Mouse (Mus musculus) G1E (cell line): ENCODE results near the gene Tdpoz1.
"Not testable (repeated sequence)": the region's sequence is repeated elsewhere in the genome, so short reads cannot be mapped to it uniquely, and the experiment has no call there.

Source experiments
- CTCF ChIP-seq: IDR thresholded peaks from 2 replicates; pipeline ENCODE4 v1.5.1; 2012; ENCODE audit warnings: low read depth, low read length, inconsistent platforms, mixed read lengths
- GATA1 ChIP-seq: IDR thresholded peaks from 2 replicates; pipeline ENCODE4 v1.6.1; 2012; ENCODE audit warnings: borderline replicate concordance, low read length, inconsistent platforms, mixed read lengths

GRCm38 (mm10) chr3:93692970-93693369 is 16.9 kb upstream of the Tdpoz1 start, which contains the start of gene Gm37596:
- TF ChIP-seq CTCF, GATA1: not testable (repeated sequence)
